Mouse (Mus musculus) embryonic facial prominence, embryonic 12.5 days (tissue): ENCODE results near the gene Pmm2. TPM values are rescaled to one million over a fixed set of nuclear protein-coding genes. Genes with fewer than 3 reads are reported as not detected.

ENCODE experiments used
- ATAC-seq: fragments of 200-750 bp; cut with Nextera tagmentation; 2 replicates; pipeline ENCODE4 v1.8.0; 2017; ENCODE audit not compliant: insufficient number of reproducible peaks, insufficient read depth, low FRiP score, low TSS enrichment
- H3K27ac ChIP-seq: fragments of 300-500 bp; sonication (generic); 2 replicates; pipeline ENCODE4 v1.5.1; 2016; ENCODE audit warnings: mild to moderate bottlenecking
- H3K27me3 ChIP-seq: fragments of 300-500 bp; sonication (generic); 2 replicates; pipeline ENCODE4 v1.6.1; 2016; ENCODE audit warnings: mild to moderate bottlenecking, moderate library complexity
- H3K36me3 ChIP-seq: fragments of 300-500 bp; sonication (generic); 2 replicates; pipeline ENCODE4 v1.6.1; 2016; ENCODE audit warnings: mild to moderate bottlenecking
- H3K4me1 ChIP-seq: fragments of 300-500 bp; sonication (generic); 2 replicates; pipeline ENCODE4 v1.6.1; 2016
- H3K4me2 ChIP-seq: fragments of 300-500 bp; sonication (generic); replicated peaks from 2 replicates; pipeline ENCODE4 v1.6.1; 2016; ENCODE audit warnings: mild to moderate bottlenecking, moderate library complexity
- H3K4me3 ChIP-seq: fragments of 300-500 bp; sonication (generic); 2 replicates; pipeline ENCODE4 v1.5.1; 2016; ENCODE audit warnings: mild to moderate bottlenecking
- H3K9ac ChIP-seq: fragments of 300-500 bp; sonication (generic); 2 replicates; pipeline ENCODE4 v1.6.1; 2016; ENCODE audit warnings: mild to moderate bottlenecking, moderate library complexity
- H3K9me3 ChIP-seq: fragments of 300-500 bp; sonication (generic); 2 replicates; pipeline ENCODE4 v1.6.1; 2016; ENCODE audit warnings: mild to moderate bottlenecking, moderate library complexity
- WGBS: fragments of 180-500 bp; shearing (Covaris S2); methylation state at CpG from one replicate; pipeline ENCODE4 v1.1.7; 2016; 5-methylcytosine and 5-hydroxymethylcytosine counted together
- polyA plus RNA-seq: library from polyadenylated mRNA; unstranded; fragments of >200 nt; fragmentation: Nextera tagmentation; extraction: Ambion mirVana; gene quantifications from 2 replicates; pipeline ENCODE4 v1.2.1, GENCODE M21; 2016

Gene Pmm2
- polyA plus RNA-seq, 1 experiment from 2014 or later: 51.1 TPM

- WGBS: 92% methylated on average over 4 of the region's 4 CpGs
- no peak for ATAC-seq
Observed at GRCm38 (mm10) chr16:8658764-8659163, 21.3 kb downstream of the Pmm2 start.

GRCm38 (mm10) chr16:8663022-8663421, 25.5 kb downstream of the Pmm2 start:
- no peak overlapping the region for H3K4me3 ChIP-seq
- no peak overlapping the region for H3K27ac ChIP-seq
- H3K9ac ChIP-seq: no peak overlapping the region
- H3K4me2 ChIP-seq: no peak overlapping the region
- ATAC-seq: no peak
- H3K27me3 ChIP-seq: no peaks in the 10 kb centered on the region
- WGBS: 95% methylated on average over 2 of the region's 2 CpGs
- H3K36me3 ChIP-seq: peaks cover 58% of the 10 kb centered on the region
- no peaks in the 10 kb centered on the region for H3K9me3 ChIP-seq
- H3K4me1 ChIP-seq: peaks cover 5% of the 10 kb centered on the region

More at GRCm38 (mm10) chr16:8658764-8659163, 21.3 kb downstream of the Pmm2 start:
- H3K9ac ChIP-seq: no peak overlapping the region
- no peaks in the 10 kb centered on the region for H3K9me3 ChIP-seq
- peaks cover 77% of the 10 kb centered on the region for H3K36me3 ChIP-seq
- no peaks in the 10 kb centered on the region for H3K4me1 ChIP-seq
- no peak overlapping the region for H3K4me3 ChIP-seq
- no peaks in the 10 kb centered on the region for H3K27me3 ChIP-seq
- H3K4me2 ChIP-seq: no peak overlapping the region
- H3K27ac ChIP-seq: no peak overlapping the region

GRCm38 (mm10) chr16:8663606-8664539, 26.4 kb downstream of the Pmm2 start:
- Histone ChIP-seq H3K4me3 (no peak overlapping the region), H3K4me1 (peaks cover 13% of the 10 kb centered on the region), H3K9me3 (no peaks in the 10 kb centered on the region), H3K27me3 (no peaks in the 10 kb centered on the region), H3K36me3 (peaks cover 49% of the 10 kb centered on the region), H3K27ac (no peak overlapping the region), H3K4me2 (no peak overlapping the region), H3K9ac (no peak overlapping the region)
- ATAC-seq: no peak
- WGBS: 88% methylated on average over 24 of the region's 24 CpGs

- Histone ChIP-seq H3K9me3 (no peaks in the 10 kb centered on the region), H3K4me2 (no peak overlapping the region), H3K9ac (no peak overlapping the region), H3K27me3 (no peaks in the 10 kb centered on the region), H3K4me3 (no peak overlapping the region), H3K4me1 (peaks cover 26% of the 10 kb centered on the region), H3K27ac (no peak overlapping the region), H3K36me3 (peaks cover 36% of the 10 kb centered on the region)
- 82% methylated on average over 5 of the region's 5 CpGs for WGBS
- no peak for ATAC-seq
Observed at GRCm38 (mm10) chr16:8665367-8665766, 27.9 kb downstream of the Pmm2 start.

- no peak overlapping the region for H3K27ac ChIP-seq
- ATAC-seq: no peak
- peaks cover 28% of the 10 kb centered on the region for H3K36me3 ChIP-seq
- no peak overlapping the region for H3K4me2 ChIP-seq
- WGBS: 60% methylated on average over 2 of the region's 2 CpGs
- H3K4me1 ChIP-seq: peaks cover 35% of the 10 kb centered on the region
- no peak overlapping the region for H3K4me3 ChIP-seq
- no peaks in the 10 kb centered on the region for H3K27me3 ChIP-seq
- no peak overlapping the region for H3K9ac ChIP-seq
- no peaks in the 10 kb centered on the region for H3K9me3 ChIP-seq
Observed at GRCm38 (mm10) chr16:8666452-8666851, 29.0 kb downstream of the Pmm2 start.

- Histone ChIP-seq H3K4me1 (peaks cover 35% of the 10 kb centered on the region), H3K27me3 (no peaks in the 10 kb centered on the region), H3K9me3 (no peaks in the 10 kb centered on the region), H3K9ac (no peak overlapping the region), H3K4me3 (no peak overlapping the region), H3K36me3 (peaks cover 20% of the 10 kb centered on the region), H3K27ac (peak overlapping the region; percentile 23; the same call in 1 of the 2 replicates), H3K4me2 (no peak overlapping the region)
- no peak for ATAC-seq
- WGBS: 89% methylated on average over 7 of the region's 7 CpGs
Observed at GRCm38 (mm10) chr16:8667261-8667660, 29.8 kb downstream of the Pmm2 start.

GRCm38 (mm10) chr16:8667814-8668213, 30.3 kb downstream of the Pmm2 start:
- Histone ChIP-seq H3K36me3 (peaks cover 14% of the 10 kb centered on the region; the same call in 1 of the 2 replicates), H3K9ac (no peak overlapping the region)

GRCm38 (mm10) chr16:8668386-8668785, 30.9 kb downstream of the Pmm2 start:
- Histone ChIP-seq H3K4me1 (peaks cover 35% of the 10 kb centered on the region), H3K27me3 (no peaks in the 10 kb centered on the region), H3K9ac (no peak overlapping the region), H3K27ac (no peak overlapping the region), H3K4me2 (no peak overlapping the region), H3K9me3 (no peaks in the 10 kb centered on the region), H3K4me3 (no peak overlapping the region), H3K36me3 (peaks cover 9% of the 10 kb centered on the region; the same call in 1 of the 2 replicates)
- WGBS: 91% methylated on average over 2 of the region's 2 CpGs
- no peak for ATAC-seq

More at GRCm38 (mm10) chr16:8667814-8668213, 30.3 kb downstream of the Pmm2 start:
- Histone ChIP-seq H3K4me3 (no peak overlapping the region), H3K9me3 (no peaks in the 10 kb centered on the region), H3K27me3 (no peaks in the 10 kb centered on the region), H3K4me2 (no peak overlapping the region), H3K27ac (0 out of 2 replicates have a peak overlapping the region, but pooled peaks have one; percentile 23), H3K4me1 (peaks cover 35% of the 10 kb centered on the region)
- WGBS: 68% methylated on average over 4 of the region's 4 CpGs
- no peak for ATAC-seq

GRCm38 (mm10) chr16:8669432-8669831, 32.0 kb downstream of the Pmm2 start:
- Histone ChIP-seq H3K4me2 (peak overlapping the region; percentile 67), H3K9me3 (no peaks in the 10 kb centered on the region), H3K4me3 (peak overlapping the region; percentile 77), H3K9ac (peak overlapping the region; percentile 70), H3K27me3 (no peaks in the 10 kb centered on the region), H3K27ac (0 out of 2 replicates have a peak overlapping the region, but pooled peaks have one; percentile 81), H3K36me3 (peaks cover under 1% of the 10 kb centered on the region; the same call in 1 of the 2 replicates), H3K4me1 (peaks cover 35% of the 10 kb centered on the region)
- 58% methylated on average over 5 of the region's 5 CpGs for WGBS
- ATAC-seq: no peak

GRCm38 (mm10) chr16:8670041-8671035, 32.9 kb downstream of the Pmm2 start:
- Histone ChIP-seq H3K9me3 (no peaks in the 10 kb centered on the region), H3K4me2 (peak overlapping the region; percentile 67), H3K9ac (peak overlapping the region; percentile 70), H3K4me1 (peaks cover 35% of the 10 kb centered on the region), H3K4me3 (peak overlapping the region; percentile 77), H3K27ac (peak overlapping the region; percentile 81), H3K36me3 (no peaks in the 10 kb centered on the region; the same call in 1 of the 2 replicates), H3K27me3 (no peaks in the 10 kb centered on the region)
- peak; percentile 39 for ATAC-seq
- WGBS: 3% methylated on average over 14 of the region's 15 CpGs
